Mouse (Mus musculus): ENCODE data around the gene Kpna6. TPM values are rescaled to one million over a fixed set of nuclear protein-coding genes. Genes with fewer than 3 reads are reported as not detected.

Kpna6 gene
- polyA plus RNA-seq, 1 experiment from 2014 or later, result 16.4 TPM

DNA sequence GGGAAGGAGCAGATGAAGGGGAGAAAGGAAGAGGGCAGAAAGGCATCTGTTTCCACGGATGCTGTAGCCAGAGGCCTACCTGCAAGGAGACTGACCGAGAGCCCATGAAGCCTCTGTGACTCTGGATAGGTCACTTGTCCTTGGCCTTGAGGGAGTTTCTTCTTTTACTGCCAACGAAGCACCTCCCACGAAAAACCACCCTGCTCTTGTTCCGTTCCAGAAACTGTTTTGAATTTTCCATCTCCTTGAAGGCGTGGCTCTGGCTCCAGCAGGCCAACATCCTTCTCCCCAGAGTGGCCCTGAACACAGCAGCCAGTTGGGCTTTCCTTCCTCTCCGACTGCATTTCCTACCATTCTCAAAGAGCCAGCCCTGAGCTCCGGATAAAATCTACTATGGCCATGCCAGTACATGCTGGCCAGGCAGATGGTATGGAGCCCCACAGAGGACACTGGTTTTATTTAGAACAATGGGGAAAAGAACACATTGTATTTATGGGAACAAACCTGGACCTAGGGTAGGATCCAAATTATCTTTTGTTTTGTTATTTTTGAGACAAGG lies 51.2 kb downstream of the Kpna6 start:
- Histone ChIP-seq H3K36me3 (ENCODE audit: control insufficient read depth, insufficient read depth) (0 out of 2 replicates have a peak, but pooled peaks cover 2% of the 10 kb centered on the region), H3K27ac (ENCODE audit: low read length) (no peak overlapping the region), H3K4me3 (replicated peaks; ENCODE audit: low read length) (no peak overlapping the region), H3K27me3 (replicated peaks; ENCODE audit: control insufficient read depth, insufficient read depth, low read length) (no peaks in the 10 kb centered on the region), H3K4me1 (replicated peaks; ENCODE audit: control insufficient read depth, insufficient read depth, low read length) (peaks cover 51% of the 10 kb centered on the region), H3K9me3 (ENCODE audit: control insufficient read depth, low read length) (no peaks in the 10 kb centered on the region), H3K9ac (replicated peaks; ENCODE audit: low read depth, low read length) (no peak overlapping the region), H3K4me2 (ENCODE audit: low read length) (no peak overlapping the region)
- ATAC-seq, result no peak
- WGBS, result 86% methylated on average over 8 of the region's 8 CpGs

DNA sequence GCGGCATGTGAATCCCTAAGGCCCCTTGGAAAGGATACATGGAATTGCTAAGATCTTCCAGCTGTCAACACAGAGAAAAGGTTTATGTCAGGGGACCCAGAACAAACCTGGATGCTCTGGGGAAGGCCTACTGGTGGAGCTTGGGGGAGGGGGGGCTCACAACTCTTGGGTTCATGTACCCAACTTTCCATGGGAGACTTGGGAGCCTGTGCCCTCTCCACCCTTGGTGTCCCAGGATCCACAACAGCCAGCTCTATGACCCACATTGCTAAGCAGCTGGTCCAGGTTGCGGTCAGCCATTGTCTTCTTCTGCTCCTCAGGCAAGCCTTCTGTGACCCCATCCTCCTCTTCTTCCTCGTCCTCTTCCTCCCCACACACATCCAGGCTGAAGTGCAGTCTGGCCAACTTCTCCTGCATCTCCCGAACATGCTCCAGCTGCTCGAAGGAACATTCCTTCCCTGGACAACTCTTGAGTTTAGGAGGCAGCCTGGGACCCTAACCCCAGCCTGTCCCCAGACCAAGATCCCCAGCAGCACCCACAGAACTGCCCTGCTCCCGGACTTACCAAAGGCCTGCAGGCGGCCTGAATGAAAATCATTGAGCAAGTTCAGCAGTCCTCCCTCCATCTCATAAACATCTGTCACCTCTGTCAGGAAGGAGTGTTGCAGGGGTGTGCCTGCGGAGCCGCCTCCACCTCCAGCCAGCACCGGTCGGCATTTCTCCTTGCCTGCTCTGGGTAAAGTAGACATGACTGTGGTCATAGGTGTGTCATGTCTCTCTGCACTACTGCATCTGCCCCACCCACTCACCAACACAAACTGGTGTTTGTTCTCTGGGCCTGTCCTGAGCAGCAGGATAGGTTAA lies 51.9 kb downstream of the Kpna6 start:
- H3K4me1 ChIP-seq (replicated peaks; ENCODE audit: control insufficient read depth, insufficient read depth, low read length), result peaks cover 48% of the 10 kb centered on the region
- H3K27me3 ChIP-seq (replicated peaks; ENCODE audit: control insufficient read depth, insufficient read depth, low read length), result no peaks in the 10 kb centered on the region
- no peak overlapping the region for H3K4me2 ChIP-seq (ENCODE audit: low read length)
- H3K36me3 ChIP-seq (ENCODE audit: control insufficient read depth, insufficient read depth), result no peaks in the 10 kb centered on the region
- no peak overlapping the region for H3K27ac ChIP-seq (ENCODE audit: low read length)
- no peak overlapping the region for H3K4me3 ChIP-seq (replicated peaks; ENCODE audit: low read length)
- H3K9me3 ChIP-seq (ENCODE audit: control insufficient read depth, low read length), result no peaks in the 10 kb centered on the region
- ATAC-seq, result no peak
- H3K9ac ChIP-seq (replicated peaks; ENCODE audit: low read depth, low read length), result no peak overlapping the region
- 90% methylated on average over 11 of the region's 11 CpGs for WGBS

GRCm38 (mm10) chr4:129618786-129619691 lies 53.5 kb downstream of the Kpna6 start, which contains the start of gene Iqcc:
Gene Iqcc, minus strand, starts transcription at chr4:129619099.
- Histone ChIP-seq H3K27me3 (replicated peaks; ENCODE audit: control insufficient read depth, insufficient read depth, low read length) (no peaks in the 10 kb centered on the region), H3K9me3 (ENCODE audit: control insufficient read depth, low read length) (no peaks in the 10 kb centered on the region), H3K4me1 (replicated peaks; ENCODE audit: control insufficient read depth, insufficient read depth, low read length) (peaks cover 38% of the 10 kb centered on the region), H3K4me3 (replicated peaks; ENCODE audit: low read length) (peak within 1 kb of the TSS; percentile 74), H3K27ac (ENCODE audit: low read length) (peak within 1 kb of the TSS; percentile 92), H3K4me2 (ENCODE audit: low read length) (peak within 1 kb of the TSS; percentile 78), H3K9ac (replicated peaks; ENCODE audit: low read depth, low read length) (peak within 1 kb of the TSS; percentile 92), H3K36me3 (ENCODE audit: control insufficient read depth, insufficient read depth) (no peaks in the 10 kb centered on the region)
- 5% methylated on average over 43 of the region's 44 CpGs for WGBS
- peak; percentile 91 for ATAC-seq

DNA sequence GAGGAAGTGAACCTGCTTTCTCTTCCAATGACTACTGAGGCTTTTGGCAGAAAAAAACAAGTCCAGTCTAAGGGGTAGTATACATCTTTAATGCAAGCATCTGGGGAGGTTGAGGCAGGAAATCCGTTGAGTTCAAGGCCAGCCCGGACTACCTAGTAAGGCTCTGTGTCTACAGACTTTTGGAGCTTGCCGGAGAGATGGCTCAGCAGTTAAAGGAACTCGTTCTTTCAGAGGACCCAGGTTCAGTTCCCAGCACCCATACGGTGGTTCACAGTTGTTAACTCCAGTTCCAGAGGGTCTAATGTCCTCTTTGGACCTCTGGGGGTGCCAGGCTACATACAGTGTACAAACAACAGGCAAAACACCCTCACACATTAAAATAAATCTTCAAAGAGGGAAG lies 54.5 kb downstream of the Kpna6 start:
- Histone ChIP-seq H3K4me1 (replicated peaks; ENCODE audit: control insufficient read depth, insufficient read depth, low read length) (peaks cover 37% of the 10 kb centered on the region), H3K27me3 (replicated peaks; ENCODE audit: control insufficient read depth, insufficient read depth, low read length) (no peaks in the 10 kb centered on the region), H3K27ac (ENCODE audit: low read length) (peak overlapping the region; percentile 92; the same call in 1 of the 2 replicates), H3K4me3 (replicated peaks; ENCODE audit: low read length) (peak overlapping the region; percentile 74), H3K9ac (replicated peaks; ENCODE audit: low read depth, low read length) (peak overlapping the region; percentile 92), H3K9me3 (ENCODE audit: control insufficient read depth, low read length) (no peaks in the 10 kb centered on the region), H3K4me2 (ENCODE audit: low read length) (peak overlapping the region; percentile 78), H3K36me3 (ENCODE audit: control insufficient read depth, insufficient read depth) (no peaks in the 10 kb centered on the region)
- no peak for ATAC-seq
- 90% methylated on average over 5 of the region's 5 CpGs for WGBS

- Histone ChIP-seq H3K4me1 (replicated peaks; ENCODE audit: control insufficient read depth, insufficient read depth, low read length) (peaks cover 28% of the 10 kb centered on the region), H3K9me3 (ENCODE audit: control insufficient read depth, low read length) (no peaks in the 10 kb centered on the region), H3K27me3 (replicated peaks; ENCODE audit: control insufficient read depth, insufficient read depth, low read length) (no peaks in the 10 kb centered on the region), H3K27ac (ENCODE audit: low read length) (no peak overlapping the region), H3K9ac (replicated peaks; ENCODE audit: low read depth, low read length) (no peak overlapping the region), H3K4me3 (replicated peaks; ENCODE audit: low read length) (no peak overlapping the region), H3K4me2 (ENCODE audit: low read length) (no peak overlapping the region), H3K36me3 (ENCODE audit: control insufficient read depth, insufficient read depth) (no peaks in the 10 kb centered on the region)
- no peak for ATAC-seq
- 95% methylated on average over 7 of the region's 7 CpGs for whole genome bisulfite sequencing
Observed at GRCm38 (mm10) chr4:129617121-129617641, 55.4 kb downstream of the Kpna6 start.

GRCm38 (mm10) chr4:129616631-129617030 lies 55.9 kb downstream of the Kpna6 start:
- Histone ChIP-seq H3K9ac (replicated peaks; ENCODE audit: low read depth, low read length) (no peak overlapping the region), H3K4me1 (replicated peaks; ENCODE audit: control insufficient read depth, insufficient read depth, low read length) (peaks cover 23% of the 10 kb centered on the region), H3K9me3 (ENCODE audit: control insufficient read depth, low read length) (no peaks in the 10 kb centered on the region), H3K36me3 (ENCODE audit: control insufficient read depth, insufficient read depth) (no peaks in the 10 kb centered on the region), H3K27ac (ENCODE audit: low read length) (no peak overlapping the region), H3K4me3 (replicated peaks; ENCODE audit: low read length) (no peak overlapping the region), H3K4me2 (ENCODE audit: low read length) (no peak overlapping the region), H3K27me3 (replicated peaks; ENCODE audit: control insufficient read depth, insufficient read depth, low read length) (no peaks in the 10 kb centered on the region)
- 96% methylated on average over 3 of the region's 3 CpGs for WGBS
- ATAC-seq, result no peak

DNA sequence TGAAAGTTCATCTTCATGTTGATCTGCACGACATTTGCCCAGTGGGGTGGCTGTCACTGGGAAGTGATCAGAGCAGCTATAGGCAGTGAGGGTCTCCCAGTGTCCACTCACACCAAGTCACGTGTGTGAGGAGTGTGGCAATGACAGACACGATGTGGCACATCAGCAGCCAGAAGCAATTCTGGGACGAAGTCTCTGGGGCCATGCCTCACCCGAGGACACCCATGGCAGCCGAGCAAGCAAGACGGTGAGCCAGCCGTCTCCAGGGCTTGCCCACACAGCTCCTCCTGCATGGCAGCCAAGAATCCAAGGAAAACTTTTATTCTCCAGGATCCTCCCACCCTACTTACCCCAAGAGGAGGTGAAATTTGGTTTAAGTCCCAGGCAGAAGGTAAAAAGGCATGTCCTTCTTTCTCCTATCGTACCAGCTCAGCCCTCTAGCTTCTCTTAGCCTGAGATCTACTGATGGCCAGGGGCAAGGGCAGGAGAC lies 56.7 kb downstream of the Kpna6 start:
- no peaks in the 10 kb centered on the region for H3K27me3 ChIP-seq (replicated peaks; ENCODE audit: control insufficient read depth, insufficient read depth, low read length)
- WGBS, result 90% methylated on average over 9 of the region's 9 CpGs
- H3K9ac ChIP-seq (replicated peaks; ENCODE audit: low read depth, low read length), result no peak overlapping the region
- no peaks in the 10 kb centered on the region for H3K9me3 ChIP-seq (ENCODE audit: control insufficient read depth, low read length)
- no peaks in the 10 kb centered on the region for H3K36me3 ChIP-seq (ENCODE audit: control insufficient read depth, insufficient read depth)
- H3K4me3 ChIP-seq (replicated peaks; ENCODE audit: low read length), result no peak overlapping the region
- H3K4me2 ChIP-seq (ENCODE audit: low read length), result no peak overlapping the region
- no peak overlapping the region for H3K27ac ChIP-seq (ENCODE audit: low read length)
- ATAC-seq, result no peak
- peaks cover 21% of the 10 kb centered on the region for H3K4me1 ChIP-seq (replicated peaks; ENCODE audit: control insufficient read depth, insufficient read depth, low read length)

DNA sequence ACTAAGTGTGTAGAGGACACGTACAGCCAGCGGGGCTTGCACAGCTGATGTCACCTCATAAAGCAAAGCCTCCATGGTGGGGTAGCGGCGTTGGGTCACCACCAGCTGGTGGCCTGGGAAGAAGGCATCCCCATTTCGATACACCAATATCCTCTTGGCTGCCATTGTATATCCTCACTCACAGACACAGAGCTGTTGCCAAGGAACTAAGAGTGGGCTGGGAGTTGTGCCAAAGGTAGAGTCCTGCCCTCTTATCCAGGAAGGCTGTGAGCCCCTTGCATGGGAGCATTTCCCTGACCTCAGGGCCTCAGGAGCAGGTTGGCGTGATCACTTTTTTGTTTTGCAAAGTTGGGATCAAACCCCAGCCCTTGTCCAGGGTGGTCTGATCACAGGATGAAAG lies 58.5 kb downstream of the Kpna6 start, which contains the start of gene Dcdc2b:
Gene Dcdc2b, minus strand, starts transcription at position 165 of the 400 bp plus-strand sequence.
- WGBS, result 74% methylated on average over 6 of the region's 6 CpGs
- ATAC-seq, result no peak

More for the DNA sequence above, 58.5 kb downstream of the Kpna6 start, which contains the start of gene Dcdc2b:
- Histone ChIP-seq H3K27ac (ENCODE audit: low read length) (no peak within 1 kb of the TSS), H3K36me3 (ENCODE audit: control insufficient read depth, insufficient read depth) (no peaks in the 10 kb centered on the region), H3K9ac (replicated peaks; ENCODE audit: low read depth, low read length) (no peak within 1 kb of the TSS), H3K4me3 (replicated peaks; ENCODE audit: low read length) (no peak within 1 kb of the TSS), H3K27me3 (replicated peaks; ENCODE audit: control insufficient read depth, insufficient read depth, low read length) (no peaks in the 10 kb centered on the region), H3K9me3 (ENCODE audit: control insufficient read depth, low read length) (no peaks in the 10 kb centered on the region), H3K4me1 (replicated peaks; ENCODE audit: control insufficient read depth, insufficient read depth, low read length) (peaks cover 18% of the 10 kb centered on the region), H3K4me2 (ENCODE audit: low read length) (no peak within 1 kb of the TSS)

Data from forebrain, embryonic 16.5 days (tissue).